Mouse (Mus musculus) left cerebral cortex, adult 11 months (tissue): ENCODE measurements around the gene Fstl4.
"Not testable (repeated sequence)": the region's sequence is repeated elsewhere in the genome, so short reads cannot be mapped to it uniquely, and the experiment has no call there.

Experiments used
- DNase-seq: peaks from one replicate; pipeline ENCODE4 v3.0.0; 2022; ENCODE audit warnings: low spot score

The Fstl4 gene

DNA sequence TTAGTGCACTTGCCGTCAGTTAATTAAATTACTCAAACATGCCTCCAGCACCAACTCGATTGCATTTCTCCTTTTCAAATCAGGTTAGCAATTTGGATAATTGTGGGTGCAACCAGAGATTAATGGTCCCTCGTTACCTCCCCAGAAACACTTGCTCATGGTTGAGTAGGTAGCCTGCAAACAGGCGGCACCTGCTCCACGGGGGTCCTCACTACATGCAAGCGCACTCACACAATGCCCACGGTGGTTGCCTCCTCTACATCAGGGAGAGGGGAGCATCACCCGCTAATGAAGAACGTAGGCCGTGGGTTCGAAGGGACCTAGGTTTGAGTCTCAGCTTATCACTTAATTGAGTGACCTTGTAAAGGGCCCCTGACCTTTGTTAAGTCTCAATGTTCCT is 371.9 kb downstream of the Fstl4 start:
- DNase-seq, result no peak

DNA sequence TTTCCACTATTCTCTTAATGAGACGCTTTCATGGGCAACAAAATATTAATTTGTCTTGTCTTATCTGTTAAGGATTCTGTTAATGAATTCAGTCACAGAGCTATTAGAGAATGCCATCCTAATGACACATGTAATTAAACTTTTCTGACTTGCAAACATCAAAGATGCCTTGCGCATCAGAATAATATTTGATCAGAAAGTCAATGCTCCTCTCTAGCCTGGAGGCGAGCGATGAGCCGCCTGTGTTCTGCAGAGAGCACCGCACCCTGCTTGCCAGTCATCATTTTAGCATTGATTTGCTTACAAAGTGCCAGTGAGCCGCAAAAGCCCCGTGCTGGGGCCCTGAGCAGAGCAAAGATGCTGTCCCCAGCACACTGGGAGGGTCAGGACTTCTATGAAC is 372.9 kb downstream of the Fstl4 start:
- no peak for DNase-seq

DNA sequence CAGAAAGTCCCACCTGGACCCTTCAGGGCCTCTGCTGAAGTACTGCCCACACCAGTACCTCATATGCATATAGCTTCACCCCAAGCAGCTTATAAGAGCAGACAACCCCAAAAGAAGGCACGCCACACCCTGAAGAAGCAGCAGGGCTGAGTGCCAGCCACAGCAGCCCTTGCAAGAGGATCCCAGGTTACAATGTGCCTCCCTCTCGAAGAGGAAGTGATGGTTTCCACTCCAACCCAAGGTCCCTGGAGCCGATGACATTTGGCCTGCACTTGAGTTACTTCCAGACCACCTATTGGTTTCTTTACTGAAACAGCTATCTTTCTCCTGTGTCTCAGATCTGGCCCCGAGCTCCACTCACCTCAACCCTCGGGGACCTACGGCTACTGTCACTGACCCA is 373.8 kb downstream of the Fstl4 start:
- no peak for DNase-seq

DNA sequence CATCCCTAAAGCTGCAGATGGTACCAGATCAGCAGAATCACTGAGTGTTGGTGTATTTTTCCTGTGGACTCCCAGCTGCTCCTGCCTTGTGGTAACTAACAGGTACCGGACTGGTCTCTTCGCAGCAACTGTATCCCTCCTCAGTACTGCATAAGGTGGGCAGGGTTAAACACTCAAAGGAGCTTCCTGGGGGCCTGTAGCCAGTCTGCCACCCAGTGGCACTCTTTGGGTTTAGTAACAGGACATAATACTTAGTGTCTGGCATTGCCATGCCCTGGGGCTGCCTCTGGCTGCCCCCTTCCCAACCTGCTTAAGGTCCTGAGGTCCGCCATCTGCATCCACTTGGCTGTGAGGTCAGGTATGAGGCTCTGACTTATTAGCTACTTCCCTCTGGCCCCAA is 375.2 kb downstream of the Fstl4 start:
- no peak for DNase-seq

DNA sequence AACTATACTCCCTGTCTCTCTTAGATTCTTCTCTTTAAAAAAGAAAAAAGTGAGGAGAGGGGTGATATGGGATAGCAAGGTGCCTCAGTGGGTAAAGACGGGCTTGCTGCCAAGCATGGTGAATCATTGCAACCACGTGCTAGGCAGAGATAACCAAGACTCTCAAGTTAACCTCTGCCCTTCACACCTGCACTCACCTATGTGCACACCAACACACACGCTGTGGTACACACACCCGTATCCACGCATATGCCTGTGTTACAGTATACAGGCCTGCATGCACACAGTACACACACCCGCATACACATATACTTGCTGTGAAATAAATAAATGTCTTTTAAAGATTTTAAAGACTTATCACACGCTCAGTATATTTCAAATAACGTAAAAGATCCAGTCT is 375.8 kb downstream of the Fstl4 start:
- no peak for DNase-seq

DNA sequence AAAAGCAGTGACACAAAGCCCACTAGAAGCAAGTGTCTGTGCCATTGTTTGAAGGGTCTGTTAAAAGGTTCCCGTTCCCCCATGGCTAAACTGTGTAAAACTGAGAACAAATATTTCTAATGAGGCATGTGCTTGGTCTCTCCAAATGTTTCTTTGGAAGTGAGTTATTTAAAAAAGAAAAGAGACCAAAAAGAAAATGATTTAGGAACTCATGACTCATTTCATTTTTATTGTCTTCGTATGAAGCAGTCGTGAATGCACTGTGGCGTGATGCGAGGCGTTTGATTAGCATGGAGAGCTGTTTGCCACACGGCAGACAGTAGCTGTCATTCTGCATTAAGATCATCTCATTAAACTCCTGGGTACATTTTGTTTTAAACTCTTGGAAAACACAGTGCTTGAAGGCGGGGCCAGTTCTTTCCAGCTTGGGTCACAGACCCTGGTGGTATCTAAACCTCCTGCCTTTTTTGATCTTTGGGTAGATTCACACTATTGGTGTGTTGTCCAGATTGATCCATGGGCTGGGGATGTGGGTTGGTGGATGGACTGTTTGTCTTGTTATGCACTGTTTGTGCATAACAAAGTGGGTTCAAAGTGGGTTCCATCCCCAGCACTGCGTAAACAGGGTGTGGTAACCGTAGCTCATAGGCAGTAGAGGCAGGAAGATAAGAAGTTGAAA is 376.4 kb downstream of the Fstl4 start:
- DNase-seq, result no peak

DNA sequence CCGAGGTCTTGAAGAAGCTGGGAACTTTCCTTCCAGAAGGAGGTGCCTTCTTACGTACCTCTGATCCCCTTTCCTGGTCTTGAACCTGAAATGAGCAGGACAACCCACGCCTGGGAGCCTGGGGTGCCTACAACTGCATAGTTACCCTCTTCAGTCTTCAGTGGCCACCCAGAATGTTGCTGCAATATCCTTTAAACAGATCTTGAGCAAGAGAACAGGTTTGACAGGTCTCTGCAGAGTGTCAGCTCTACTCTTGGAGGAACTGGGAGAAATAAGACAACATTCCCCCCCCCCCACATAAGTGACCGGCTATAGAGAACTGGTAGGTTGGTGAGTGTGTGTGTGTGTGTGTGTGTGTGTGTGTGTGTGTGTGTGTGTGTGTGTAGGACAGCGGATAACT is 379.1 kb downstream of the Fstl4 start:
- DNase-seq, result no peak

DNA sequence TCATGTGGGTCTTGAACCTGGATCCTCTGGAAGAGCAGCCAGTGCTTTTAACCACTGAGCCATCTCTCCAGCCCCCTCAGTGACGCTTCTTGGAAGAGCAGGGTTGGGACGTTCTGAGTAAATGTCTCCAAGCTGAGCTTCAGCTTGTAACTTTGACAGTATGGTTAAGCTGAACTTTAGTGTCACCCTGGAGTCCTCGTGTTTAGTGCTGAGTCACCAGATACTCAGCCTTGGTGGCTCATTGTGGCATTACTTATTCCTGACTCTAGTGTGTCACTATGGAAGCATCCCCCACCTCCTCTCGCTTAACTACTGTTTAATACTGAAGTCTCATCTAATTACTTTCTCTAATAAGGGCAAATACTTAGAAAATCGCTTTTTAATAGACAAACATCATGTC is 380.1 kb downstream of the Fstl4 start:
- no peak for DNase-seq

DNA sequence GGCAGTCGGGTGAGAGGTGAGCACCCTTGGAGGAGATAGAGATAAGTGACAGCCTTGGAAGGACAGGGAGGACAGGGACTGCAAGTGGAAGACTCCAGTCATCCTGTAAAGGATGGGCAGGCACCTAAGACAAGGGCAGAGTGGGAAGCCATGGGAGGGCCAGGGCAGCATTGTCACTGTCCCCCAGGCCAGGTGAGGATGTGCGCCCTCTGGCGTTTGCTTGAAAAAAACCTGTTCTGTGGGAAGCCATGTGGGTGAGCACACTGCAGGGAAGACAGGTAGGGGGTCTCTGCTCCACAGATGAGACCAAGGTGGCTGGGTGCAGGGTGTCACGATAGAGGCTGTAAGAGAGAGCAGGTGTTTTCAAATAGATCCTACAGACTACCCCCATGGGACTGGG is 381.9 kb downstream of the Fstl4 start:
- no peak for DNase-seq

DNA sequence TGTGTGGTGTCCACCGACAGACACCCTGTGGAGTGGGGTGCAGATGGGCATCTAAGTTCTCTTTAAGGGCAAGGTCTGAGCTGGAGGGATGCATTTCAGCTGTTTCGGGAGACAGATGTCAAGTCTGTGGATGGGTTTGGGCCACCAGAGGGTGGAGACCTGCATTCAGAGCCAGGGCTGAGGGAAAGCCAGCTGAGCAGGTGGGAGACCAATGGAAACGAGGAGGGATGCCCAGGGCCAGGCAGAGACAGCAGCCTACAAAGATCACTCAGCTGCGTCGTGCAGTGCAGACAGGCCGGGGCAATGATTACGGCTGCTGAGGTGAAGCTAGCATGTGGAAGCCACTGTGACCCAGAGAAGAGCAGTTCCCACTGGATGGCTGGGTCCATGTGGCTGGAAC is 392.0 kb downstream of the Fstl4 start:
- no peak for DNase-seq

DNA sequence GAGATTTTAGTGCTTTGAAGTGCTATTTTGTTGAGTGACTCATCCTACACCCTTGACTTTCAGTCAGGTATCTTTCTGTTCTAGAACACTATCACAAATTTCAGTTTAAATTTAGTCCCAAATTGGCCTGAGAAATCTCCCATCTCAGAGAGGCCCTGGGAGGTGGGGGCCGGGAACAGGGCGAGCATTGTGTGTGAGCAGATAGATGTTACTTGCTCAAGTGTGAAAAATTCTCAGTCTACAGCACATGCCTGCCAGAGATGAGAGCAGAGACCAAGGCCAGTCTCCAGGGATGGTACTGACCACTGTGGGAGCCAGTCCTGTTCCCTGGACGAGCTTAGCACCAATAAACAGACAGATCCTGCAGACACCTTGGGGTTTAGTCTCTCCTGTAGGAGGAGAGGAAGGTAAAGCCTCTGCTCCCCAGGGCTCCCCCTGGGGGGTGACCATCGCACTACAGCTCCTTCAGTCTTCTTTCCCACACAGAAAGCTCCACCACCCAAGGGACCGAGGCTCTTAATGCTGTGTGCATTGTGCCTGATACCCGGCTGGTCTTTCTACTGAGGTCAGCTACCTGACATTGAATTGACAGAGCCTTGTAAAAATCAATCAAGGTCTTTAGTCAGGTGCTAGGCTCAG is 393.3 kb downstream of the Fstl4 start:
- DNase-seq, result no peak

DNA sequence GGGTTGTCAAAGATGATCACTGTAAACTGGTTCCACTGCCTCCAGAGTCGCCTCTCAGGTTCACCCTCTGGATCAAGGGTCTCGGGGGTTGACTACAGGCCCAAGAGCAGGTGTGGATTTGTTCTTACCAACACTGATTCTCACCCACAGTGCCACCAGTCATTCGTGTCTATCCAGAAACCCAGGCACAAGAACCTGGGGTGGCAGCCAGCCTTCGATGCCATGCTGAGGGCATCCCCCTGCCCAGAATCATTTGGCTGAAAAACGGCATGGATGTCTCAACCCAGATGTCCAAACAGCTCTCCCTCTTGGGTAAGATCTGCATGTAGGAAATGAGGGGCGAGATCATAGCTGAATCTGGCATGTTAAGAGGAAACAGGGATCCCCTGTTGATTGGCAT is 398.0 kb downstream of the Fstl4 start:
- no peak for DNase-seq

DNA sequence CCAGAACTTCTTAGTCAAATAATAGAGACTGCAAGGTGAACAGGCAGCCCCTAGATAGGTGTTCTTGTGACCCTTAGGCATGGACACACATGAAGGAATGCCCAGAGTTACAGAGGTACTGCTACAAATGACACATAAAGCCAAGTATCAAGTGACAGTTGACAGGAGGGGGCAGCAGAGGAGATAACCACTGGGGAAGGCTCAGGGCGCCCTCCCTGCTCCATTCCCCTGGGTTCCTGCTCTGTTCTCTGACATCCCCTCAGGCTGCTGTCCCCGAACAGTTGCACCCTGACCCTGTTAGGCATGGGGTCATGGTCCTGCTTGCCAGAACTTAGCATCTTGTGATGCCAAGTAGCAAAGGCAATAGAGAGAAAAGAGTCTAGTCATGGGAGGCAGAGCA is 402.0 kb downstream of the Fstl4 start:
- no peak for DNase-seq

DNA sequence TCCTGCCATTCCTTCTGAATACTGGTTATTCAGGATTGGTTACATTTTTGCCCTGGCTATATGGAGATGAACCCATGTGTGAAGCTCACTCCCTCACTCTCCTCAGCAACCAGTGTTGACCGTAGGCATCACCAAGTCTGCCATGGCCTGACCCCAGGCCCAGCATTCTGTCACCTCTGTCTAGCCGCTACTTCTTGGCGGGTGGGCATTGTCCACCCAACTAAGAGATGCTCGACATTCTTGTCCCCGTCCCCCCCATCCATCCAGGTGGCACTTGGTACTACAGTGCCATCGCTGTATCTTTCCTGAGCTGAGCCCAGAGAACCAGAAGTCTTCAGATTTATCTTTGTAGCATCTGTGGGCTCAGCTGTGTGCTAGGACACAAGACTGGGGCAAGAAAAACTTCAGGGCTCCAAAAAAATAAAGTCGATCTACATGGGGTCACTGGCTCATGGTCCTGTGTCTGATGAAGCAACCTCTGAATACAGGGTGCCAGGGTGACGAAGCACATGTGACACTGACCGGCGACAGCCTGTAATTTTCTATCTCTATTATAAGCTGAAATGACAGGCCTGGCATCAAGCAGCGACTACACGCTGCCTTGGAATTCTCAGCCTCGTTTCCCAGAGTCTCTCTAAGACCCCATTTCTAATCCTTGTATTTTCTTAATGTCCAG is 417.9 kb downstream of the Fstl4 start:
- DNase-seq, result no peak

DNA sequence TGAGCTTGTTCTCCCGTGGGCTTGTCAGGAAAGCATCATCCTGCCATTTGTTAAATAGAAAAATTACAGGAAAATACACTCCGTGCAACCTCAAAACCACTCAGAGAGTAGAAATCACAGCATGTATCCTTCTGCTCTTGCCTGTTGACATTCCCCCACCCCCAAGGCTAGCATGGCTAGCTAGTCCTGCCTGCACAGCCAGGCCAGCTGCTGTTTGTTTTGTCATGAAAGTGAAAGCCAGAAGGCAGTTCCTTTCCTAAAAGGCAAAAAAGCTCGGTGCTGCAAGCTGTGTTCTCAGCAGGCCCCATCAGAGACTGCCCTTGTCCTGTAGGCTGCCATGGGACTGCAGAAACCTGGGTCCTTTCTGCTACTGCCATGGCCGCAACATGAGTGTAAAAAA is 418.4 kb downstream of the Fstl4 start:
- no peak for DNase-seq

DNA sequence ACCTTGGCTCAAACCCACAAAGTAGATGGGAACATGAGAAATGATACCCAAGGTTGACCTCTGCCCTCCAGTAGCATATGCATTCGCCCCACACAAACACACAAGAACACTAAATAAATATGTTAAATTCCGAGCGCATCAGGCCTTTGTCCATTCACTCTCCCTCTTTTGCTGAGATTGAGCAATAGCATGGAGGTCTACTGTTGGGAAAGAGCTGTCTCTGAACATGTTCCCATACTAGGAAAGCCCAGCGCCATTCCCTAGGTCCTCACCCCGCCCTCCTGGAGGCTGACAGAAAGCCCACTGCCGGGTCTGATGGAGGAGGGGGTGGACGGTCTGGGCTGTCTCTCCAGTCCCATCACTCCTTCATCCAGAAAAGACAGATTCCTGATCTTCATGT is 419.6 kb downstream of the Fstl4 start:
- no peak for DNase-seq

DNA sequence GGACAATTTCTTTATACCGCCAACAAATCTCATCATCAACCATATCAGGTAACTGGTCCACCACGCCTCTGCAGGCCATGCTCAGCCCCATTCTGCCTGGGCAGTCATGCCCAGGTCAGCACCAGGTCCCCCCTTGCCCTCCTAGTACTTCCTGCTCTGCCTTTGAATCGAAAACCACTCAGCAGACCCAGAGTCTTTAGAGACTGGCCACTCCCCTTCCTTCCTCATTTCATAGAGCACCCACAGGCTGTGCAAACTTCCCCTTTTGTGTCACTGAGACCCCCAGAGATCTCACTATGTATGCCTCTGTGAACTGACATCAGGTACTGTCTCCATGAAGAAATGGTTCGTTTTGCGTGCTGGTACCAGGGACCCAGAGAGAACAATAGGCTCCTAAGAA is 420.3 kb downstream of the Fstl4 start:
- DNase-seq, result no peak

DNA sequence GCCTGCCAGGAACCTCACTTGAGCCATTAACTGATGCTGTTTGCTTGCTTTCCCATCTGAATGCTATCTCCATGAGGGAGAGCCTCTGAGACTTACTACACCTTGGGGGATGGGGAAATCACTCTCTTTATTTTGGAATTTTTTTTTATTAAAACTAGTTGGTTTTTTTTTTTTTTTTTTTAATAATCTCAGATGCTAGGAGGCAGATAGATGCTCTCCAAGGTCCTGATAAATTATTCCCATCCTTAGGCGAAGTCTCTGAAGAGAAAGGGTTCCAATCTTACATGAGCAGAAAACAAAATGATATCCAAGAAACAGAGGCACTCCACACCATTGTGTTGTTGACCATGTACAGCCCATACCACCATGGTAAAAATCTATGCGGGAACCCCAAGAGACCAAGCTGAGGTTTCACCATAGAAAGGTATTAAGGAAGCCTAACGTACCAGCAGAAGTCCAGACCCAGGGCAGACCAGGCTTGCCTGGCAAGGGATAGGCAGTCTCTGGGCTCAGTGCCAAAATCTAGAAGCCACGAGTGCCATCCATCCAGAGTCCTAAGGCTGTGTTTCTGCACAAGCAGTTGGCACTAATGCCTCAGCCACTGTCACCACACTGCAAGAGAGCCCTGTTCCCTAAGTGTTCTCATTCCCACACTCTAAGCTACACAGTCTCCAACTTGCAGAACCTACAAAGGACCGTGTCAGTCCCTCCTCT is 423.1 kb downstream of the Fstl4 start:
- DNase-seq, result no peak

DNA sequence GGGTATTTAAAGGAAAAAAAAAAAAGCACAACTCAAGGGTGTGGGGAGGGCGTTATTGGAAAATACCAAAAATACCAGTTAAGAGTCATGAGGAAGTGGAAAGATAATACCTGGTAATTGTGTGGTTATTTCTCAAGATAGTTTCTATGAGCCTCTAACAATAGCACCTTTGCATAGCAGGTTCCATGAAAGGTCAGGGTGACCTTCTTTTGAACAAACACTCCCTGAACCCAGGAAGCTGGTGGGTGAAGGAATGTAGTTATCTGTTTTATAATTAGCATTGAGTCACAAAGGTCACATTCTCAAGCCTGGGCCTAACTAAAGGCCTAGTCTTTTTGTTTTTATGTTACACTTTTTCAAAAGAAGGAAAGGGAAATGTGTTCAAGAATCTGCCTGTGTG is 432.1 kb downstream of the Fstl4 start:
- not testable (repeated sequence) for DNase-seq

DNA sequence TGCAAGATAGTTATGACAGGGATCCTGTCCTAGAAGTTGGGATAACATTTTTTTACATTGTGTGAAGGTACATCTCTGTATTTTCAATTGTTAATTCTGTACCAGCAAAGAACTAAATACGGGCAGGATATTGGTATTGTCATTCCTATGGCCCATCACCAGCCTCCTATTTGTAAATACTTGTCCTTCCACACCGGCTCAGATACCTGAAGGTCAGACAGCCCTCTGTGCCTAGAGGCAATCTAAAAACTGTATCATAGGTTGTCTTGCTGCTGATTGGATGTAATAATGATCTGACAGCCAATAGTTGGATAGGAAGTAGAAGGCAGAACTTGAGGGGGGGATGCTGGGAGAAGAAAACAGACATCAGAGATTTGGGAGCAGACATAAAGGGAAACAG is 432.7 kb downstream of the Fstl4 start:
- no peak for DNase-seq

DNA sequence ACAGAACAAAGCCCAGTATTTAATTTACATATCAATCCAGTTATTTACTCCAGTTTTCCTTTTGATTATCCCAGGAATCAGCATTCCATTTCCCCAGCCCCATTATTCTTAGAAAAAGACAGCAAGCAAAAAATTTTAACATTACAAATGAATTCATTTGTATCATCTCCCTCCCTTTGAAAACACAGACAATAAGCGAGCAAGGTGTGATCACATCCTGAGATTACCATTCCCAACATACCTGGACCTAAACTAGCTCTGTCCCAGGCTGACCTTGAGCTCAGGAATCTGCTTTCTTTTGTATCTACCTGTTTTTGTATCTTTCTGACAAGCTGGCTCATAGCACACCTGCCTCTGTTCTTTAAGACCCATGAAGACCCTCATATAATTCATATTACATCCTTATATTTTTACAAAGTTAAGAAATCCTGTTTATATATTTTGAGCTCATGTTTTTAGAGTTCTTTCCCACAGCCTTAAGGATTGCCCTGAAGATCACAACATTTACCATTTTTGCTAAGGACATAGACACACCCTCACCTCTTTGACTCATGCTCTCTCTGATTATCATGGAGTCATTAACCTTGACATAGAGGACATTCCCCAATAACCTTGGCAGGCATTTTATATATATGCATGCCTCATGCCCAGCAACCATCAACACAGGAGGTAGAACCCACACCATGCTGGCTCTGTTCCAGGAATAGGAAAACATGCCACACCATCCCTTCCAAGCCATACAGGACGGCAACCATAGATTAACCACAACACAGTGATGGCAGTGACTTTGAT is 438.2 kb downstream of the Fstl4 start:
- DNase-seq, result no peak

DNA sequence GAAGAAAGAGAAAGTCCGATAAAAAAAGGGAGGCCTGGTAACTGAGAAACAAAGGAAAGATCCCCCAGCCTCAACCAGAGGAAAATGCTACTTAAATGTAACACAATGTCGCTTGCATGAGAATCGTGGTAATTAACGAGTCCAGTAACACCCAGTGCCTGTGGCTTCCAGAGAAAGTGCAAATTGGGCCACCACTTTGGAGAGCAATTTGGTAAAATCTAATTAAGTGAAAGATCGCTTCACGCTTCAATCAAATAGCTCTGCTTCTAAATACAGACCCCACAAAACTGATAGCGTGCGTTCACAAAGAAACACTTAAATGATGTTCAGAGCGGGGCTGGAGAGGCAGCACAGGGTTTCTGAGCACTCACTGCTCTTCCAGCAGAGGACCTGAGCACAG is 446.4 kb downstream of the Fstl4 start:
- DNase-seq, result no peak
